Mouse (Mus musculus) bone marrow macrophage, adult 2 months (primary cell): ENCODE measurements around the gene Terf2.

Source experiments
- CTCF ChIP-seq: IDR thresholded peaks from 2 replicates; pipeline ENCODE4 v1.5.1; 2012; ENCODE audit warnings: low read depth, mild to moderate bottlenecking, low read length, moderate library complexity
- POLR2A ChIP-seq: IDR thresholded peaks from 2 replicates; pipeline ENCODE4 v1.6.1; 2012; ENCODE audit warnings: mild to moderate bottlenecking, low read depth, low read length, borderline replicate concordance

DNA sequence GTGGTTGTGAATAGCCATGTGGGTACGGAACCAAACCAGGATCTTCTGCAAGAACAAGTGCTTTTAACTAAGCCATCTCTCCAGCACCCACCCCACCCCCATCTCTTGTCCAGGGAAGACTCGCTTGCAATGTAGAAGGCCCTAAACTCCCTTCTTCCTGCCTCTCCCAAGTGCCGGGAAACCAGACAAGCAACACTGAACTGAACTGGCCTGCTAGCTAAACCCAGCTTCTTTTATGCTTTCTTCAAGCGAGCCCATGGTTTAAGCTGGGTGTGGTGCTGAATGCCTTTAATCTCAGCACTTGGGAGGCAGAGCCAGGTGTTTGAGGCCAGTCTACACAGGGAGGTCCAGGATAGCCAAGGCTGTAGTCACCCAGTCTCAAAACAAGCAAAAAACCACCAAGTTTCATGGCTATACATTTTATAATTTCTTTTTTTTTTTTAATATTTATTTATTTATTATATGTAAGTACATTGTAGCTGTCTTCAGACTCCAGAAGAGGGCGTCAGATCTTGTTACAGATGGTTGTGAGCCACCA is 7.8 kb downstream of the Terf2 start:
- no peak for TF ChIP-seq CTCF
- no peak for TF ChIP-seq POLR2A
